Mouse (Mus musculus) inflammation-experienced regulatory T-cells, adult 6 months (primary cell): ENCODE data around the gene Ldha. TPM values are rescaled to one million over a fixed set of nuclear protein-coding genes. Genes with fewer than 3 reads are reported as not detected.
"Not testable (repeated sequence)": the region's sequence is repeated elsewhere in the genome, so short reads cannot be mapped to it uniquely, and the experiment has no call there.

Source experiments
- ATAC-seq: one replicate; pipeline ENCODE4 v1.8.0; 2017
- polyA plus RNA-seq, 3 experiments: library from polyadenylated mRNA; unstranded; fragments of 100-300 nt; shearing (Covaris generic); gene quantifications; one replicate each; pipeline ENCODE4 v1.2.1; 2017

The Ldha gene
- polyA plus RNA-seq, 3 experiments from 2014 or later = 790 to 1,249 (median 846) TPM

GRCm38 (mm10) chr7:46881941-46882340, 40.7 kb downstream of the Ldha start:
- not testable (repeated sequence) for ATAC-seq

GRCm38 (mm10) chr7:46883304-46883703, 42.0 kb downstream of the Ldha start:
- ATAC-seq = no peak

GRCm38 (mm10) chr7:46895511-46895910, 54.2 kb downstream of the Ldha start:
- no peak for ATAC-seq

- peak; percentile 72 for ATAC-seq
Observed at GRCm38 (mm10) chr7:46899343-46899742, 58.1 kb downstream of the Ldha start.

Other genes starting within 250 kb of the Ldha start
- gene Sergef, start 201.7 kb upstream of the Ldha start, polyA plus RNA-seq = 10 to 100 TPM; 17.1 to 20.4 (median 18.8) TPM
- 1 to 10 TPM in 2 of 3 experiments, not detected in 1; 1.5 to 1.7 TPM for gene Tph1, start 168.9 kb upstream of the Ldha start, polyA plus RNA-seq
- gene Saal1, start 130.8 kb upstream of the Ldha start, polyA plus RNA-seq = 10 to 100 TPM; 17.8 to 22.5 (median 18.4) TPM
- gene Saa3, start 125.8 kb upstream of the Ldha start, polyA plus RNA-seq = not detected
- not detected for gene Saa4, start 108.9 kb upstream of the Ldha start, polyA plus RNA-seq
- not detected for gene Saa1, start 98.5 kb upstream of the Ldha start, polyA plus RNA-seq
- gene Saa2, start 89.7 kb upstream of the Ldha start, polyA plus RNA-seq = not detected
- 10 to 100 TPM; 16.4 to 22.3 (median 19.7) TPM for gene Hps5, start 45.4 kb upstream of the Ldha start, polyA plus RNA-seq
- 10 to 100 TPM; 26.7 to 29.9 (median 27.0) TPM for gene Gtf2h1, start 45.4 kb upstream of the Ldha start, polyA plus RNA-seq
- not detected for gene Ldhc, start 19.7 kb downstream of the Ldha start, polyA plus RNA-seq
- gene Tsg101, start 78.5 kb downstream of the Ldha start, polyA plus RNA-seq = 100 to 1,000 TPM; 101 to 140 (median 128) TPM
- 10 to 100 TPM in 1 of 3 experiments, 1 to 10 TPM in 2; 7.7 to 12.0 (median 8.1) TPM for gene Uevld, start 117.1 kb downstream of the Ldha start, polyA plus RNA-seq
- not detected for gene Gm9999, start 142.1 kb downstream of the Ldha start, polyA plus RNA-seq
- gene Spty2d1, start 166.9 kb downstream of the Ldha start, polyA plus RNA-seq = 10 to 100 TPM; 28.3 to 49.5 (median 29.4) TPM
- gene Tmem86a, start 209.1 kb downstream of the Ldha start, polyA plus RNA-seq = 1 to 10 TPM; 1.5 to 6.6 (median 3.8) TPM